Mouse (Mus musculus) kidney, adult 8-10 months (tissue): Measurements from ENCODE around the gene Olfr913.

Experiments used
- DNase-seq, 2 experiments: peaks; one replicate each; pipeline ENCODE4 v3.0.0; 2022

Gene Olfr913

GRCm38 (mm10) chr9:38592459-38592858 is at the start of gene Olfr913:
Gene Olfr913 (plus strand): TSS chr9:38592759.
- no peak for DNase-seq

GRCm38 (mm10) chr9:38579878-38580277 is 12.7 kb upstream of the Olfr913 start, which contains the start of gene Olfr912:
Gene Olfr912 (plus strand): TSS chr9:38580178.
- no peak for DNase-seq

GRCm38 (mm10) chr9:38591056-38591455 is 1.5 kb upstream of the Olfr913 start:
- DNase-seq: no peak

GRCm38 (mm10) chr9:38604802-38605201 is 12.2 kb downstream of the Olfr913 start, which contains the start of gene Olfr914:
Gene Olfr914 (plus strand): TSS chr9:38605102.
- no peak for DNase-seq

GRCm38 (mm10) chr9:38632406-38632805 is 39.8 kb downstream of the Olfr913 start:
- no peak for DNase-seq
